Mouse (Mus musculus) CD4-positive naive resting alpha-beta T cell, adult 76 days (primary cell): ENCODE results near the gene Sdhaf1. TPM values are rescaled to one million over a fixed set of nuclear protein-coding genes. Genes with fewer than 3 reads are reported as not detected.

Source experiments
- total RNA-seq: library from RNA; stranded (reverse); gene quantifications from one replicate; pipeline ENCODE4 v1.2.4, GENCODE M21; 2023

Gene Sdhaf1
- total RNA-seq, result 14.3 TPM

DNA sequence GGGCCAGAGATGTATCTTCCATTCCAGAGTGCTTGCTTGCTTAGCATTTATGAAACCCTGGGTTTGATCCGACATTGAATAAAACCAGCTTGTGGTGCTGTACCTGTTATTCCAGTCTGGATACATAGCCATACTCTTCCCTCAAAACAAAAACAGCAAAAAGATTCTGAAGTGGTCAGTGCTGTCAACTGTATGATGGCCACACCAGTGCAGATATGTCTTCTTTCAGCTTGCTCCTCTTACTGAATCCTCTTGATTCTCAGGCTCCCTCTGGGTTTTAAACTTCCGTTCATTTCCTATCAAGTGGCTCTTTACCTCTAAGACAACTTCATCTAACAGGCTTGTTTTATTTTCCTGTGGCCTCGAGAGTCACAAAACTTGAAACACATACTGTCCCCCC is at the start of gene Sdhaf1:
Sdhaf1 (minus strand) TSS at position 101 of the 400 bp plus-strand sequence.

DNA sequence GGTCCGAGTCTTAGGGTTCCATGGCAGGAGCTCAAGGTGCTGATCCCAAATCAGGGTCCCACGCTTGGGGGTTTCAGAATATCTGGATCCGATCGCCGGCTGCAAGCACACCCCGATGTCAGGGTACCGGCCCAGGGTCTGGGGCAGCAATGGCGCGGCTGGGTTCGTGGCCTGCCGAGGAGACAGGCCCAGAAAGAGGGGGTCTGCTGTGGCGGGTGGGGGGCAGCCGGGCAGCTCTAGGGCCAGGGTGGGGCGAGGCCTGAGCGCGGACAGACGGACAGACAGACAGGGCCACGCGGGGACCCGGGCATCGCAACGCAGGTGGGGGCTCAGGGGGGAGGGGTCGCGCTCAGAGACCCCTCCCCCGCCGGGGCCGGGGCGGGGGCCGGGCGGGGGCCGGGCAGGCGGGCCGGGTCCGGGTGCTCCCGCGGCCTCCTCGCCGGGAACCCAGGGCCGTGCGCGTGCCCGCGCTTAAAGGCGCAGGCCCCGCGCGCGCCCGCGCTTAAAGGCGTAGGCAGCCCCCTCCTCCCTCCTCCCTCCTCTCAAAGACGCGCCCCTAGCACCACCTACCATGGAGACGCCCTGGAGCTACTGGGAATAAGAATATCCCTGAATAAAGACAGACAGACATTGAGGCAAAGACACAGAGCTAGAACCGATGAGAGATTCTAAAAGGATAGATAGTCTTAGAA is 39.1 kb upstream of the Sdhaf1 start, which contains the start of gene Lrfn3:
Lrfn3 (minus strand) TSS at position 121 of the 692 bp plus-strand sequence.

DNA sequence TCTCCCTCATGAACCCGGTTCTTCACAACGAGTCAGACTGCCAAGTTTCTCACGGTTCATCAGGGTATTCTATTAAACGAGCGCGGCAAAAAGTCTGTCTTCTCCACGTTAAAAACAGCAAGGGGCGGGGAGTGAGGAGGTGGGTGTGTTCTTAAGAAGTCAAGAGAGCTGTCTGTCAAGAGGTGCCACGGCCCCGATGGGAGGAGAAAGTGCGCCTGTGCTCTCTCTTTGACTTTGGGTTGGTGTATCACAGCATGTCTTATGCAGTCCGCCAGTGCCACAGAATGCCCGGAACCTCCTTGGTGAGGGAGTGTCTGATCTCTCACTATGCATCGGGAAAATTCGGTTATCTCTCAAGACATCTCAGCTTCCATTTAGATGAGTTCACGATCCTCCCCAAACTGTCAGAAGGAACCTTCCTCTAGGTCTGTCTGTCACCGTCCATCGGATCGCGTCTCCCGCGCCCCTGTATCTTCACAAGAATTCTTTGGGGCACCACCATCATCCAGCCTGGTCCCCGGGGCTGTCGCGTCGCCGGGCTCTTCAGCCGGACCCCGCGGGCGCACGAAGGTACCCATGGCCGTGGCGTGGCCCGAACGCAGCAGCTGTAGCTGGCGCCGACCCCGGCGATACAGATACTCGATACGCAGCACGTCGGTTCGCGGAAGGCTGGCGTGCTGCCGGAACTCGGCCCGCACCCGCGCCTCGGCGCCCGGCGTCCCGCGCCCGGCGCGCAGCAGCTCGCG is 2.0 kb downstream of the Sdhaf1 start, which contains the start of gene E130208F15Rik:
E130208F15Rik (plus strand) TSS at position 202 of the 746 bp plus-strand sequence.

DNA sequence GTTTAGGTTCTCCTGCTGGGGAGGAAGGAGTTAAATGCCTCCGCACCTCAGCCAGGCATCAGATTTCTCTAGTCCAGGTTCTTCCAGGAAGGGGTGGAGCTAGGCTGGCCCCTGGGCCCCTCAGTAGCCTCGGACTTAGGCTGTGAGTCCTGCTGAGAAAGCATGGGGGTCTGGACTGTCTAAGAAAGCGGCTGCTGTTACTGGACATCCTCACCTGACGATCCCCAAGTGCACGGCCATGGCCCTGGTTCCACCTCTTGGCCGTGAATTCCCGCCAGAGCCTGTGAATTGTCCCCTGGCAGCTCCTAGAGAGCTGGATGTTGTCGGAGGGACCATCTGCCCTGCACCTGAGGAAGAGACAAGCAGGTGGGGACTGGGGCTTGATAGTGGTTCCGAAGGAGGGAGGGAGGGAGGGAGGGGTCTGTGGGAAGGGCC is 9.0 kb downstream of the Sdhaf1 start, which contains the start of gene Syne4:
Syne4 (plus strand) TSS at position 87 of the 435 bp plus-strand sequence.

DNA sequence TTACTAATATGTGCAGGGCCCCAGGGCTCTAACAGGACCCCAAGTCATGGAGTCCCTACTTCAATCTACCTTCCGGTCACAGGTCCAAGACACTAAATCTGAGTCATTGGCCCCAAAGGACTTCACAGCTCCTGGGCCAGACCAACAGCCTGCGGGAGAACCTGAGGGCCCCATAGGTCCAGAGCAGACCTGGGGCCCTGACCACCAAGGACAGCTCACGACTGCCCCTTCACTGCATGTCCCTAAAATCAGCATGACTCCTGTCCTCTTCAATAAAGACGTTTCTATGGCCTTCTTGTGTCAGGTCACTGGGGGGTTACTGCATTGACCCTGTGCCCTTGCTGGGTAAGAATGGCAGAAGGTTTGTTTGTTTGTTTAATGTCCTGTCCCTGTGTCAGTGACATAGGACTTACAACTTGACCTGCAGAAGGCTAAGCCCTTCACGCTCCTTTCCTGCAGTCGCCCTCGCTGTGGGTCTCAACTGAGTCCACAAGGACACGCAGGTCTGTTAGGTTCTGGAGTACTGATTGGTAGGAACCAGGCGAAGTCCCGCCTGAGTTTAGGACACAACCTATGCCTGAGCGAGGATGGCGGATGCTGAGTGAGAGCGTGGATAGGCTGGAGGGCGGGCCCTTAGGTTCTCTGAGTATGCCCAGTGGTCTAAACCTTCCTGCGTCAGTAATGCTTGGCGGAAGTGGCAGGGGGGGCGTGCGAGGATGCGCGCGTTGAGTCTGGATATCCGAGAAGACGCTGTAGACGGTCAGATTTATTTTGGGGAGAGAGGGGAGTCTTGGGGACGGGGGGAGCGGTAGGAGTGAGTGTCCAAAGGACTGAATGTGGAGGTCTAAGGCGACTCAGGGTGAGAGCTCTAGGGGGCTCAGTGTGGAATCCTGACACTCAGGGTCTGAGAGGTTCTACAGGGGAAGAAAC is 15.4 kb downstream of the Sdhaf1 start, which contains the start of gene Alkbh6:
Alkbh6 (plus strand) TSS at position 642 of the 930 bp plus-strand sequence.

DNA sequence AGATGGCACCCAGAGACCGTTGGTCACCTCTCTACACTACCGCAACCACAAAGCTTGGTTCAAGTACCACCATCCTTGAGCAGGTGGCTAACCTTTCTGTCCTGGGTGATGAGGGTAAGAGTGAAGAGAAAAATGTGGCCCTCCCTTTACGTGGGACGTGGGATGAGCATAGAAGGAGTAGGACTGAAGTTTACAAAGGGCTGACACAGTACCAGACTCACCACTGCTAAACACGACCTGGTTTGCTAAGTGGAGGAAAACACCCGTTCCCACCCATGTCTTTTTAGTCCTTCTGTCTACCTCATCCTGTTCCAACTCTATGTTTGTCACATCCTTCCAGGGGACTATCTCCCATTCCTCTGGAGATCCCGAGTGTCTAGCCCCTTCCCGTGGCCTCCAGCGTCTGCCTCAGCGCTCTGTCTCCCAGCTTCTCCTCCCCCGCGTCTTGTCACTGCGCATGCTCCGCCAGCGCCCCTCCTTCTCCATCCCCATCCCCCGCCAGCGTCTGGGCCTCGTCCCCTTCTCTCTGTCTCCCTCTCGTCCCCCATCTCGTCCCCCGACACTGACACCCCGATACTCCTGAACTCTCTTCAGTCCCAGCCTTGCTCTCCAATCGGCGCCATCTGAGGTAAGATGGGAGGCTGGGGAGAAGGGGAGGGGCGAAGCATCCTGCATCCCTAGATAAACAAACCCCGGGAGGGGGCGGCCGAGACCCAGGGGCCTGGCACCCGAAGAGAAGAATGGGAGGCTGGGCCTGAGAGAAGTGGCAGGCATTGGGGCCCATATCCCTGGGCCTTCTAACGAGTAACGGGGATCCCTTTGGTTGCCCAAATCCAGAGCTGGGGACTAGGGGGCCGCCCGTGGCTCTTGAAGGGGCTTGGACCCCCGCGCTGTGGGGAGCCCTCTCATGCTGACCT is 32.2 kb downstream of the Sdhaf1 start, which contains the start of gene Clip3:
Clip3 (plus strand) TSS at position 514 of the 917 bp plus-strand sequence.

DNA sequence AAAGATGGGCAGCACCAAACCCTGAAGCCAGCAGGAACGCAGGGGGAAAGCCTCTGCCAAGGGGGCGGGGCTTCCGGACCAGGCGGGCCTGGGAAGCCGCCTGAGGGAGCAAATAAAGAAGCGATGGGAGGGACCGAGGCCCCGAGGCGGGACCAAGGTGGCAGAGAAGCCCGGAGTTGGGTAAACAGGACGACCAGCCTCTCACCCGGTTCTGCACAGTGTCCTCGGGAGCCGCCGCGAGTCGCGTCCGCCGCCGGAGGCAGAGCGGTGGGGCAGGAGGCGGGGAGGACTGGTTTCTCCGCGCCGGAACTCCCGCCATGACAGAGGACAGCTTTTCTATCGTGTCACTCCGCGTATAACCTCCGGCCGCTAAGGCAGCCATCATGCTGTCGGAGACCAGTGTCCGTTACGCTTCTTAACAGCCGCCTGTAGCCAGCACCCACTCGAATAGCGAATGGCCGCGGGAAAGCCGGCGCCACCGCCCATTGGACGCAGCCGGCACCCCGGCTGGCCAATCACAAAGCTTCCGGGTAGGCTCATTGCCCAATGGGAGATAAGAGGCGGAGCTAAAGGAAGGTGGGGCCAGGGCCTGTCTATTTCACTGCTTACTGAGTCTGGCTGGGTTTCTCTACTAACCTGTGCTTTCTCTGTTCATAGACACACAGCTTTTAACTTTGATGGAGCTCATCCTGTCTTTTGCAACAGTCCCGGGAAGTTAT is 43.6 kb downstream of the Sdhaf1 start, which contains the start of the genes Thap8 and Wdr62:
Thap8 (plus strand) TSS at position 144 of the 719 bp plus-strand sequence.
Wdr62 (minus strand) TSS at position 469 of the 719 bp plus-strand sequence.

Other genes starting within 250 kb of the Sdhaf1 start
- not detected for gene Gm26920, start 233.5 kb downstream of the Sdhaf1 start, total RNA-seq
- gene Zfp566, start 233.4 kb downstream of the Sdhaf1 start, total RNA-seq, result 9.0 TPM
- 55.2 TPM for gene Zfp260, start 229.1 kb downstream of the Sdhaf1 start, total RNA-seq
- 5.2 TPM for gene Zfp382, start 202.0 kb downstream of the Sdhaf1 start, total RNA-seq
- 41.9 TPM for gene Zfp146, start 154.1 kb downstream of the Sdhaf1 start, total RNA-seq
- gene Cox7a1, start 139.8 kb downstream of the Sdhaf1 start, total RNA-seq, result not detected
- 123 TPM for gene Capns1, start 125.1 kb downstream of the Sdhaf1 start, total RNA-seq
- 23.6 TPM for gene Polr2i, start 91.9 kb downstream of the Sdhaf1 start, total RNA-seq
- 25.8 TPM for gene Tbcb, start 91.6 kb downstream of the Sdhaf1 start, total RNA-seq
- not detected for gene Ovol3, start 88.2 kb downstream of the Sdhaf1 start, total RNA-seq
- 0.64 TPM for gene Thap8, start 43.8 kb downstream of the Sdhaf1 start, total RNA-seq
- gene Wdr62, start 43.5 kb downstream of the Sdhaf1 start, total RNA-seq, result 5.8 TPM
- 0.53 TPM for gene Clip3, start 32.2 kb downstream of the Sdhaf1 start, total RNA-seq
- 64.0 TPM for gene Alkbh6, start 15.2 kb downstream of the Sdhaf1 start, total RNA-seq
- 6.4 TPM for gene Syne4, start 9.1 kb downstream of the Sdhaf1 start, total RNA-seq
- 5.8 TPM for gene E130208F15Rik, start 2.2 kb downstream of the Sdhaf1 start, total RNA-seq
- not detected for gene Lrfn3, start 38.9 kb upstream of the Sdhaf1 start, total RNA-seq
- gene Tyrobp, start 89.9 kb upstream of the Sdhaf1 start, total RNA-seq, result 30.8 TPM
- 153 TPM for gene Hcst, start 96.0 kb upstream of the Sdhaf1 start, total RNA-seq
- 83.8 TPM for gene Nfkbid, start 97.8 kb upstream of the Sdhaf1 start, total RNA-seq
- 1.3 TPM for gene Aplp1, start 121.6 kb upstream of the Sdhaf1 start, total RNA-seq
- not detected for gene Kirrel2, start 133.8 kb upstream of the Sdhaf1 start, total RNA-seq
- gene Nphs1, start 134.4 kb upstream of the Sdhaf1 start, total RNA-seq, result 0.29 TPM
- gene Prodh2, start 169.7 kb upstream of the Sdhaf1 start, total RNA-seq, result not detected
- 5.4 TPM for gene Arhgap33, start 211.2 kb upstream of the Sdhaf1 start, total RNA-seq
- gene Hspb6, start 228.3 kb upstream of the Sdhaf1 start, total RNA-seq, result 1.5 TPM
- 8.9 TPM for gene Proser3, start 228.4 kb upstream of the Sdhaf1 start, total RNA-seq
- gene Lin37, start 235.9 kb upstream of the Sdhaf1 start, total RNA-seq, result 34.1 TPM
- gene U2af1l4, start 239.4 kb upstream of the Sdhaf1 start, total RNA-seq, result 62.4 TPM
- gene Gm49396, start 239.4 kb upstream of the Sdhaf1 start, total RNA-seq, result 24.2 TPM
- 122 TPM for gene Psenen, start 239.7 kb upstream of the Sdhaf1 start, total RNA-seq
- gene Igflr1, start 241.5 kb upstream of the Sdhaf1 start, total RNA-seq, result 36.2 TPM